Mouse (Mus musculus): Measurements from ENCODE around the gene Farp1. TPM values are rescaled to one million over a fixed set of nuclear protein-coding genes. Genes with fewer than 3 reads are reported as not detected.

Gene Farp1
- polyA plus RNA-seq, 1 experiment from 2014 or later = 22.4 TPM

DNA sequence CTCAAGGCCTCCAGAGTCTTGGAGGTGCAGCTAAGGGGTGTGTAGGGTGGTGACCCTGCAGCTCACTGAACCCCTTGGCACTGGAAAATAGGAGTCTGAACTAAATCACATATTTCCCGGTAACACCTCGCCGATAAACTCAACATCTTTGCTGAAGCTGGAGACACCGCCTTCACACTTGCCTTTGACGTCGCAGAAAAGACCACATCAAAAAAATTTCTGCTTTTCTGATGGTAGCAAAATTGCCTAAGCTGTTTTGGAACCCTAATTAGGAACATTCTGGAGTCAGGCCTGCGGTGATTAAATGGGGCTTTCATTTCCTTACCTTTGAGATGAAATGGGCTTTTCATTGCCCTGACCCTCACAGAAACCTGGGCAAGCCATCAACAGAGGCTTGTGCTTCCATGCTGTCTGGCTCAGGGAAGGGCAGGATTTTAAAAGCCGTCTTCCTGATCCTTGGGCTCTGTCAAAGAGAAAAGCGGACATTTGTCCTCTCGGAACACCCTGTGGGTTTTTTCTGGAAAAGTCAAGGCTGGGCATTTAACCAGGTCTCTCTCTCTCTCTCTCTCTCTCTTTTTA, 72.8 kb downstream of the Farp1 start:
- Histone ChIP-seq H3K4me2 (no peak overlapping the region), H3K9me3 (ENCODE audit: control insufficient read depth, low read length) (no peaks in the 10 kb centered on the region), H3K36me3 (ENCODE audit: control insufficient read depth, insufficient read depth, low read length) (no peaks in the 10 kb centered on the region; the same call in none of the 2 replicates), H3K9ac (ENCODE audit: low read length) (no peak overlapping the region), H3K4me3 (ENCODE audit: low read depth, low read length) (no peak overlapping the region), H3K27ac (ENCODE audit: low read depth, low read length) (no peak overlapping the region), H3K27me3 (ENCODE audit: control insufficient read depth, insufficient read depth, low read length) (no peaks in the 10 kb centered on the region; the same call in 1 of the 2 replicates), H3K4me1 (ENCODE audit: control insufficient read depth, insufficient read depth, low read length) (peaks cover 11% of the 10 kb centered on the region)
- ATAC-seq (ENCODE audit: low FRiP score) (no peak), DNase-seq (ENCODE audit: low spot score, missing footprints) (no peak)
- WGBS = 81% methylated on average over 10 of the region's 10 CpGs

DNA sequence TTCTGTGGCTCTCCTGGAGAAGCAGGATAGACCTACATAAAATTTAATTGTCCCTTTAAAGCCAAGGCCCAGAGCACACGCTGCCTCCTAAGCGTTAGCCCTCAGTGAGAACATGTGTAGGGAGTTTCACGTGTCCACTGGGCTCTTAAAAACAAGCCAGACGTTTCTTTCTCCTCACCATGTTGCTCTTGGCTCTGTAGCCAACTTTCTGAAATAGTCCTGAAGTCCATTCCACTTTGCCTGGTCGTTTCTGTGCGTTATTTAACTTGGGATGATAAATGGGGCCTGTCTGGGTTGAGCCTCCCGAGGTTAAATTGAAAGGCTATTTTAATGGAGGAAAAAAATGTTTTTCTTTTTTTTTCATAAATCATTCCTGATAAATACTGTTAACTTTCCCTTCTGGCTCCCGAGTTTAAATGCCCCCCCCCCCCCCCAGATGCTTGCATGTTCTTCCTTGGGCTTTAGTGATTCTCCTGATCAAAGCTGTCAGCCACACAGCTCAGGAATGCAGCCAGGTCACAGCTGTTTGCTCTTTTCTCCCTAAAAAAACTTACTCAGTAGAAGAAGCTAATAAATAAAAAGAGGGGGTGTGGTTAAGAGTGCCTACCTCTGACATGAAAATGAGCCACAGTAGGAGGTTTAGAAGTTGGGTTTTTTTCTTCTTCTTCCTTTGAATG, 73.6 kb downstream of the Farp1 start:
- Histone ChIP-seq H3K4me2 (no peak overlapping the region), H3K27ac (ENCODE audit: low read depth, low read length) (0 out of 2 replicates have a peak overlapping the region, but pooled peaks have one; percentile 65)

DNA sequence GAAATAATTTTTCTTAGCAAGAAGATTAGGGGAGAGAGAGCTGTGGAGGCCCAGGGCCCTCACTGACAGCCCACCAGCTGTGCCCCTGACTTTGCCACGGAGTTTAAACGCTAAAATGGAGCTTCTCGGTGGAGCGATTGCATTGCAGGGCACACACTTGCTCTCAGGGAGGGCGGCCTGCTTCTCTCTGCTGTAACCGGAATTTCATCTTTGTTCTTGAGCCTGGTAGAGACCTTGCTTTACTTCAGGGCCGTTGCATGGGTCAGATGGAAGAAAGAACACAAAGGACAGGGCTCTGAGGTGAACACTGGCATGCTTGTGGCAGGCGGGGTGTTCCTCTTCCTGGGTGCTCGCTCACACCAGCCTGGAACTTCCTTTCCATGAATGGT, 74.1 kb downstream of the Farp1 start:
- Histone ChIP-seq H3K36me3 (ENCODE audit: control insufficient read depth, insufficient read depth, low read length) (no peaks in the 10 kb centered on the region; the same call in none of the 2 replicates), H3K9ac (ENCODE audit: low read length) (peak overlapping the region; percentile 9; the same call in 1 of the 2 replicates), H3K4me1 (ENCODE audit: control insufficient read depth, insufficient read depth, low read length) (peaks cover 10% of the 10 kb centered on the region), H3K27ac (ENCODE audit: low read depth, low read length) (peak overlapping the region; percentile 65; the same call in 1 of the 2 replicates), H3K4me3 (ENCODE audit: low read depth, low read length) (no peak overlapping the region), H3K9me3 (ENCODE audit: control insufficient read depth, low read length) (no peaks in the 10 kb centered on the region), H3K4me2 (0 out of 2 replicates have a peak overlapping the region, but pooled peaks have one; percentile 9), H3K27me3 (ENCODE audit: control insufficient read depth, insufficient read depth, low read length) (no peaks in the 10 kb centered on the region)
- DNase-seq (ENCODE audit: low spot score, missing footprints) (no peak), ATAC-seq (ENCODE audit: low FRiP score) (peak; percentile 41; the same call in 1 of the 2 replicates)
- WGBS = 14% methylated on average over 9 of the region's 9 CpGs

More for the DNA sequence above, 73.6 kb downstream of the Farp1 start:
- ATAC-seq (ENCODE audit: low FRiP score) (peak; percentile 33; the same call in 1 of the 2 replicates), DNase-seq (ENCODE audit: low spot score, missing footprints) (no peak)
- Histone ChIP-seq H3K9ac (ENCODE audit: low read length) (no peak overlapping the region), H3K4me1 (ENCODE audit: control insufficient read depth, insufficient read depth, low read length) (peaks cover 10% of the 10 kb centered on the region), H3K27me3 (ENCODE audit: control insufficient read depth, insufficient read depth, low read length) (no peaks in the 10 kb centered on the region), H3K4me3 (ENCODE audit: low read depth, low read length) (no peak overlapping the region), H3K9me3 (ENCODE audit: control insufficient read depth, low read length) (no peaks in the 10 kb centered on the region), H3K36me3 (ENCODE audit: control insufficient read depth, insufficient read depth, low read length) (no peaks in the 10 kb centered on the region; the same call in none of the 2 replicates)
- 28% methylated on average over 8 of the region's 8 CpGs for WGBS

DNA sequence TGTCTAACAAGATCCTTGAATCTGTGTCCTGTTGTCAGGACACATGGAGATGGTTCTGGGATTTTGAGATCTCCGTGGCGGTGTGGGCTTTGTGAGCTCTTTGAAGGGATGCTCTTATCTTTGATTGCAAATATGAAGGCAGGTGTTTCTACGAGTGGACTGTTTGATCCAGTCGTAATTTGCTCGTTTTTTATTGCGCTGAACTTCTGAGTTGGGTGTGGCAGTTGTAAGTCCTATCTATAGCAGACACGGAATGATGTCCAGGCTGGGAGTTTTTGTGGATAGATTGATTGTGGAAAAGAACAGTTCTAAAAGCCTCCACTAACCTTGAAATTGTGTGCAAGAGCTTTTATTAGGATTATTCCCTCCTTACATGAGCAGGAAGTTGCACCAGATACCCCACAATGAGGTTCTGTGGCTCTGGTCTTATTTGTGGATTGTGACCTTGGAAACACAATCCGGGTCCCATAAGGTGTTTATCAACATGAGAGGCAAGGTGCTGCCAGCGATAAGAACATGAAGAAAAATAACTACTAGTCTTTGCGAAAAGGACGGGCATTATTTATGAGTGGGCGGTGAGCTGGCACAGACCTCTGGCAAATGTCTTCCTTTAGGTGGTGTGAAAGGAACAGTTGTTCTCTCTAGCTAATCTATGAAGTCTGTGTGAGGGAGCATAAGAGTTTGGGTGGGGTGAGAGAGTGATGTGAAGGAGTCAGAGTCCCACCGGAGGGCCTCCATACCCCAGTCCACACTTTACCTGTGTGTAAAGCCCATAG, 75.7 kb downstream of the Farp1 start:
- WGBS = 94% methylated on average over 13 of the region's 13 CpGs
- Histone ChIP-seq H3K9me3 (ENCODE audit: control insufficient read depth, low read length) (no peaks in the 10 kb centered on the region), H3K4me1 (ENCODE audit: control insufficient read depth, insufficient read depth, low read length) (peaks cover 10% of the 10 kb centered on the region), H3K4me2 (no peak overlapping the region), H3K27ac (ENCODE audit: low read depth, low read length) (no peak overlapping the region), H3K27me3 (ENCODE audit: control insufficient read depth, insufficient read depth, low read length) (no peaks in the 10 kb centered on the region), H3K9ac (ENCODE audit: low read length) (no peak overlapping the region), H3K4me3 (ENCODE audit: low read depth, low read length) (no peak overlapping the region), H3K36me3 (ENCODE audit: control insufficient read depth, insufficient read depth, low read length) (no peaks in the 10 kb centered on the region; the same call in none of the 2 replicates)
- ATAC-seq (ENCODE audit: low FRiP score) (no peak), DNase-seq (ENCODE audit: low spot score, missing footprints) (no peak)

DNA sequence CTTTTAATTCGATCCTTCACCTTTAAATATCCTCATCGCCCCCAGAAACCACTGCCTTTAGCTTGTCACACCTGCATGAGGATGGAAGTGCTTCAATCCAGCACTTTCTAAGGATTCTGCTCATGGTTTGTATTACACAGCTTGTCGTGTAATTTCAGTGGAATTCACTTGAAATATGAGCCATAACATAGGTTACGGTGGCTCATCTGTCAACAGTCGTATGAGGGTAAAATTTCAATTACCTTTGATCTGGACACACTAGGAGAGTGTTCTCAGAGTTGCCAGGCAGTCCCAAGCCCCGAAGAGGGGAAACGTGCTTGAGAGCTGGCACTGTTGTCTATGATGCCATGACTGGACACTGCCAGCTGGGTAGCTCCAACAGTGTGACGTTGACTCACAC, 77.1 kb downstream of the Farp1 start:
- Histone ChIP-seq H3K27ac (ENCODE audit: low read depth, low read length) (no peak overlapping the region), H3K9ac (ENCODE audit: low read length) (no peak overlapping the region), H3K36me3 (ENCODE audit: control insufficient read depth, insufficient read depth, low read length) (no peaks in the 10 kb centered on the region; the same call in none of the 2 replicates), H3K4me2 (no peak overlapping the region), H3K4me1 (ENCODE audit: control insufficient read depth, insufficient read depth, low read length) (peaks cover 10% of the 10 kb centered on the region), H3K9me3 (ENCODE audit: control insufficient read depth, low read length) (no peaks in the 10 kb centered on the region), H3K4me3 (ENCODE audit: low read depth, low read length) (no peak overlapping the region), H3K27me3 (ENCODE audit: control insufficient read depth, insufficient read depth, low read length) (no peaks in the 10 kb centered on the region)
- DNase-seq (ENCODE audit: low spot score, missing footprints) = no peak
- no peak for ATAC-seq (ENCODE audit: low FRiP score)
- WGBS = 86% methylated on average over 8 of the region's 8 CpGs

GRCm38 (mm10) chr14:121113785-121114184, 78.8 kb downstream of the Farp1 start:
- DNase-seq (ENCODE audit: low spot score, missing footprints) = no peak
- no peak overlapping the region for H3K9ac ChIP-seq (ENCODE audit: low read length)
- 83% methylated on average over 6 of the region's 6 CpGs for WGBS
- no peaks in the 10 kb centered on the region for H3K9me3 ChIP-seq (ENCODE audit: control insufficient read depth, low read length)
- peaks cover 5% of the 10 kb centered on the region for H3K4me1 ChIP-seq (ENCODE audit: control insufficient read depth, insufficient read depth, low read length)
- no peaks in the 10 kb centered on the region; the same call in none of the 2 replicates for H3K36me3 ChIP-seq (ENCODE audit: control insufficient read depth, insufficient read depth, low read length)
- H3K4me2 ChIP-seq = no peak overlapping the region
- no peaks in the 10 kb centered on the region for H3K27me3 ChIP-seq (ENCODE audit: control insufficient read depth, insufficient read depth, low read length)
- H3K27ac ChIP-seq (ENCODE audit: low read depth, low read length) = no peak overlapping the region
- ATAC-seq (ENCODE audit: low FRiP score) = no peak
- H3K4me3 ChIP-seq (ENCODE audit: low read depth, low read length) = no peak overlapping the region

DNA sequence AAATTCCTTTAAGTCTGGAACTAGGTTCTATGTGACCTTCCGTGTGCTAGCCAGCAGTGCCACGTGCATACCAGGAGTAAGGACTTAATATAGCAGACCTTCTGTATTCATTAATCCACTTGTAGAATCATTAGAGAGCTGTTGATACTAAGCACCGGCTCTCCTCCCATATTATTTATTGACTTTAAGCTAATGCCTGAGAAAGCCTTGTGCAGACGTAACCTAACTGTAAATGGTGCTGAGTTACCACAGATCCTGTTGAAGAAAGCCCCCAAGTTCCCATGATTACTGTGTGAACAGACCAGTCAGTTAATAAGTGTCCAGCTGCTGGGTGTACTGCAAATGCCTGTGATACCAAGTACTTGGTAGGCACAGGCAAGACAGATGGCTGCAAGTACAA, 81.7 kb downstream of the Farp1 start:
- ATAC-seq (ENCODE audit: low FRiP score) (no peak), DNase-seq (ENCODE audit: low spot score, missing footprints) (no peak)
- H3K4me2 ChIP-seq = no peak overlapping the region
- H3K4me1 ChIP-seq (ENCODE audit: control insufficient read depth, insufficient read depth, low read length) = no peaks in the 10 kb centered on the region
- no peaks in the 10 kb centered on the region; the same call in 1 of the 2 replicates for H3K36me3 ChIP-seq (ENCODE audit: control insufficient read depth, insufficient read depth, low read length)
- no peak overlapping the region for H3K9ac ChIP-seq (ENCODE audit: low read length)
- WGBS = 89% methylated on average over 4 of the region's 4 CpGs
- no peaks in the 10 kb centered on the region for H3K27me3 ChIP-seq (ENCODE audit: control insufficient read depth, insufficient read depth, low read length)
- H3K4me3 ChIP-seq (ENCODE audit: low read depth, low read length) = no peak overlapping the region
- H3K27ac ChIP-seq (ENCODE audit: low read depth, low read length) = no peak overlapping the region
- H3K9me3 ChIP-seq (ENCODE audit: control insufficient read depth, low read length) = no peaks in the 10 kb centered on the region

DNA sequence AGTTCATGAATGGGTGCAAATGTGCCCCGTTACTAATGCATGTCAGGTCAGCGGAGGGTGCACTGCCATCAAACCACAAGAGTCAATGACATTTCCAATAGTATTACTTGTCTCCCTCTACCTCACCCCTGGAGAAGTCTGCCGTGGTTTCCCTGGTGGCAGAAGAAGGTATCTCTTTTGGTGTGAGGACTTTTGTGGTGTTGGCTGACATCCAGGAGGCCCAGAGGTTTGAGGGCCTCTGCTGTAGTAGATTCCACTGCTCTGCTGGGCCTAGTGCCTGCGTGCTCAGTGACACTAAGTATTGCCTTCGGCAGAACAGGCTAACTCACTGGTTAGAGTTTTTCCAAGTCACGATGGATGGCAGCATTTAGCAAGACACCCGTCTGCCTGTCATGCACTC, 83.9 kb downstream of the Farp1 start:
- no peak overlapping the region for H3K4me2 ChIP-seq
- no peak overlapping the region for H3K4me3 ChIP-seq (ENCODE audit: low read depth, low read length)
- no peak overlapping the region for H3K27ac ChIP-seq (ENCODE audit: low read depth, low read length)
- H3K27me3 ChIP-seq (ENCODE audit: control insufficient read depth, insufficient read depth, low read length) = no peaks in the 10 kb centered on the region
- H3K9ac ChIP-seq (ENCODE audit: low read length) = no peak overlapping the region
- WGBS = 90% methylated on average over 7 of the region's 7 CpGs
- no peaks in the 10 kb centered on the region for H3K36me3 ChIP-seq (ENCODE audit: control insufficient read depth, insufficient read depth, low read length)
- no peak for DNase-seq (ENCODE audit: low spot score, missing footprints)
- no peaks in the 10 kb centered on the region for H3K4me1 ChIP-seq (ENCODE audit: control insufficient read depth, insufficient read depth, low read length)
- no peak for ATAC-seq (ENCODE audit: low FRiP score)
- no peaks in the 10 kb centered on the region for H3K9me3 ChIP-seq (ENCODE audit: control insufficient read depth, low read length)

GRCm38 (mm10) chr14:121121664-121122063, 86.7 kb downstream of the Farp1 start:
- Histone ChIP-seq H3K36me3 (ENCODE audit: control insufficient read depth, insufficient read depth, low read length) (no peaks in the 10 kb centered on the region), H3K4me3 (ENCODE audit: low read depth, low read length) (no peak overlapping the region), H3K27me3 (ENCODE audit: control insufficient read depth, insufficient read depth, low read length) (no peaks in the 10 kb centered on the region), H3K4me1 (ENCODE audit: control insufficient read depth, insufficient read depth, low read length) (no peaks in the 10 kb centered on the region), H3K9me3 (ENCODE audit: control insufficient read depth, low read length) (no peaks in the 10 kb centered on the region), H3K4me2 (no peak overlapping the region), H3K27ac (ENCODE audit: low read depth, low read length) (no peak overlapping the region), H3K9ac (ENCODE audit: low read length) (no peak overlapping the region)
- ATAC-seq (ENCODE audit: low FRiP score) (no peak), DNase-seq (ENCODE audit: low spot score, missing footprints) (no peak)
- WGBS = 90% methylated on average over 3 of the region's 3 CpGs

All from midbrain, embryonic 11.5 days (tissue).